Mouse (Mus musculus): Measurements from ENCODE around the gene Sirpa.

DNA sequence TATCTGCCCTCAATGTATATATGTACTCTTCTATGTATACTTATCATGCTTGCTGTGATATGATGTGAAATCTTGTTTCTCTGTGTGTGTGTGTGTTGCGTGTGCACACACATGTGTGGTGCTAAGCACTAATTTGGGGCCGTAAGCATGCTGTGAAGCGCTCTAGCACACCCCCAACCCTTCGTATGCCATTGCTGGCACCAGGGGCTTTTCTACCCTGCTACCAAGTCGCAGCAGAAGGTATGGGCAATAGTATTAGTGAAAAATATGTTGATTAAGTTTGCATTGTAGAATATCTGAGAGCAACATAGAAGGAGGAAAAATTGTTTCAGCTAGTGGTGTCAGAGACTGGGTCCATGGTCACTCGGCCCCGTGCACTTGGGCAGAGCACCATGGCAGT is 10.2 kb downstream of the Sirpa start:
- TF ChIP-seq CTCF (IDR thresholded peaks at IDR 0.05; ENCODE audit: low read depth) (no peak), EP300 (optimal IDR thresholded peaks at IDR 0.05) (no peak)
